Mouse (Mus musculus): ENCODE data around the gene Topbp1. TPM values are rescaled to one million over a fixed set of nuclear protein-coding genes. Genes with fewer than 3 reads are reported as not detected.

Gene Topbp1
- polyA plus RNA-seq, 1 experiment from 2014 or later = 72.7 TPM

GRCm38 (mm10) chr9:103385600-103385999 is 80.6 kb downstream of the Topbp1 start:
- no peak for DNase-seq (ENCODE audit: low spot score)

- no peak for DNase-seq (ENCODE audit: low spot score)
These were observed 81.6 kb downstream of the Topbp1 start for GRCm38 (mm10) chr9:103386573-103386972.

GRCm38 (mm10) chr9:103387011-103387653 is 82.1 kb downstream of the Topbp1 start:
- DNase-seq (ENCODE audit: low spot score) = no peak

- DNase-seq (ENCODE audit: low spot score) = no peak
These were observed 84.2 kb downstream of the Topbp1 start for GRCm38 (mm10) chr9:103389261-103389660.

- DNase-seq (ENCODE audit: low spot score) = no peak
These were observed 86.9 kb downstream of the Topbp1 start for GRCm38 (mm10) chr9:103391796-103392372.

GRCm38 (mm10) chr9:103393256-103393655 is 88.2 kb downstream of the Topbp1 start:
- no peak for DNase-seq (ENCODE audit: low spot score)

GRCm38 (mm10) chr9:103398509-103399157 is 93.6 kb downstream of the Topbp1 start:
- no peak for DNase-seq (ENCODE audit: low spot score)

Other genes with a start within 250 kb of the Topbp1 start
- gene Rab6b, start 193.4 kb upstream of the Topbp1 start, polyA plus RNA-seq (2015; fragmentation: Nextera tagmentation; extraction: Ambion mirVana) = 4.3 and 5.3 TPM in 2 replicates
- 26.9 and 27.0 TPM in 2 replicates for gene Srprb, start 103.1 kb upstream of the Topbp1 start, polyA plus RNA-seq (2015; fragmentation: Nextera tagmentation; extraction: Ambion mirVana)
- 3.7 and 4.1 TPM in 2 replicates for gene Gm20425, start 74.9 kb upstream of the Topbp1 start, polyA plus RNA-seq (2015; fragmentation: Nextera tagmentation; extraction: Ambion mirVana)
- gene Trf, start 74.8 kb upstream of the Topbp1 start, polyA plus RNA-seq (2015; fragmentation: Nextera tagmentation; extraction: Ambion mirVana) = 42.7 and 46.7 TPM in 2 replicates
- 1.5 and 2.9 TPM in 2 replicates for gene 1300017J02Rik, start 133 bp upstream of the Topbp1 start, polyA plus RNA-seq (2015; fragmentation: Nextera tagmentation; extraction: Ambion mirVana)
- 129 TPM in 2 replicates for gene Cdv3, start 60.6 kb downstream of the Topbp1 start, polyA plus RNA-seq (2015; fragmentation: Nextera tagmentation; extraction: Ambion mirVana)
- gene Bfsp2, start 175.2 kb downstream of the Topbp1 start, polyA plus RNA-seq (2015; fragmentation: Nextera tagmentation; extraction: Ambion mirVana) = 3.0 and 3.1 TPM in 2 replicates